Mouse (Mus musculus): ENCODE results near the gene Ush2a.

The Ush2a gene

DNA sequence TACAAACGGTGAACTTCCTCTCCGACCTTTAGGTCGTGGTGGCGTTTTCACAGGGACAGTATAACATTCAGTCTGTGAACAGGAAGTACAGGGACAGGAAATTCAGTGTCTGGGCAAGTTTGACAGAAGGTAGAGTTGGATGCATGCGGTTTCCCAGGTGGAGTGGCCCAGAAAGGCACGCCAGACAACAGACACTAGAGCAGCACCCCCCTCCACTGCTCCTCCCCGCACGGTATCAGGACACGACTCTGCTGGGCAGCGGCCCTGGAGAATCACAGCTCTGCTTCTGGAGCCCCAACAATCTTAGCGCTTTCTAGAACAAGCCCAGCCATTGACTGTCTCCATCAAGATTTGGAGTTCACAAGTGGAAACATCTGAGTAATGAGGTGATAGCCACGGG lies 406.7 kb downstream of the Ush2a start:
- no peak for DNase-seq (ENCODE audit: low spot score in 2 of 2)

DNA sequence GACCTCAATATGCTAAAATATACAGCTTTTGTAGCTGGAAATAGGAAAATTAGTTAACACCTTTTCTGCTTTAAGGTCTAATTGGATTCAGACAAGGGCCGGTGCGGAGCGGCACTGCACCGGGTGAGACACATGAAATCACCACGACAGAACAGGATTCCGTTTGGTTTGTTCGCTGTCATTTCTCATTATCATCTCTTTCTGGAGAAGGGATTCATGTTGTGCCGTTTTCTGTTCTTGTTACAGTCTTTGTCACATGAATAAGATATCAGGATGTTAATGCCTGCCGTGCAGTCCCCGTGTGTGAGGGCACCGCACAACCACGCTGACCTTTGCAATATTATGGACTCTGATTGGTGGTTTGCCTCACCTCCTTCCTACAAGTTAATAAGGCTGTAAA lies 411.0 kb downstream of the Ush2a start:
- DNase-seq (ENCODE audit: low spot score in 2 of 2): no peak

DNA sequence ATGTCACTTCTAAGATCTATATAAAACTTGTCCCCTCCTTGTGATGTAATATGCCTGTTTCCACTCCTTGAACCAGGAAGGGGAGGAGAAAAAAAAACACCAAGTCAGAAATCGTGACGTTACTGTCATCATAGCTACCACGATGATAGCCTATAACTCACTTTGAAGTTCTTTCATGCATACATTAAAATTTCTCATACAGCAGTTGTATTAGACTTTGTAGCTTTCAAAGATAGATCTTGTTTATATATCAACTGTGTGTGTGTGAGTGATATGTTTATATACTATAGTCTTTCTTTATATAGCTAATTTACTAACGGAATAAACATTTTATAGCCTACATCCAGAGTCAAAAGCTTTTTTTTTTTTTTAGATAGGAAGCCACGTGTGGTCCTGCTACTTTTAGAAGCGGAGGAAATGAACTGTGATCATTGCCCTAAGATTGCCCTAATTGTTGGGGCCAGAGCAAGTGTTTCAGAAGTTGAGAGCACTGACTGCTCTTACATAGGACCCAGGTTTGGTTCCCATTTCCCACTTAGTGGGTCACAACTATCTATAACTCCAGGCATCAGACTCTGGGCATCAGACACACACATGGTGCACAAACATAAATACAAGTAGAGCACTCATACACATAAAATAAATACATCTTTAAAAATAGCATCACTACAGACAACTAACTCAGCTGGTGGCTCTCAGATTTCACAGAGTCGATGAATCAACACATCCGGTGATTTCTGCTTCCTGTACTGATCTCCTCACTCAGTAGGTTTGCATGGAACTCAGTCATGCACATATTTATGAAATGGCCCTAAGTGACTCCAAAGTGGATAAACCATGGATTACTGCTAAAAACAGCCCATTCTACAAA lies 413.1 kb downstream of the Ush2a start:
- DNase-seq (ENCODE audit: low spot score in 2 of 2): no peak

DNA sequence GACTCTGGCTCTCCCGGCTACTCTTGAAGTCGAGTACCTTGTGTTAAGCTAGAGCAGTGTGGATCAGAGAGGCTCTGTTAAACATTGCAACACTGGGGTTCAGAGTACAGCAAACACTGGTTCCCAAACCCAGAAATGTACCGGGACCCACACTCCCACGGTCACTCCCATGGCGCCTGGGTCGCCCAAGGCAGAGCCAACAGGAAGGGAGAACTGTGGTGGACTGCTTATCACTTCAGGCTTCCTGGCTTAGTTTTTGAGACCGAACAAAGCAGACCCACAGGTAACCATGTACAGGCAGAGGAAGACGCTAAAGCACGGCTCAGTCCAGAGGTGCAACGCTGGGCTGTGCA lies 413.7 kb downstream of the Ush2a start:
- no peak for DNase-seq (ENCODE audit: low spot score in 2 of 2)

DNA sequence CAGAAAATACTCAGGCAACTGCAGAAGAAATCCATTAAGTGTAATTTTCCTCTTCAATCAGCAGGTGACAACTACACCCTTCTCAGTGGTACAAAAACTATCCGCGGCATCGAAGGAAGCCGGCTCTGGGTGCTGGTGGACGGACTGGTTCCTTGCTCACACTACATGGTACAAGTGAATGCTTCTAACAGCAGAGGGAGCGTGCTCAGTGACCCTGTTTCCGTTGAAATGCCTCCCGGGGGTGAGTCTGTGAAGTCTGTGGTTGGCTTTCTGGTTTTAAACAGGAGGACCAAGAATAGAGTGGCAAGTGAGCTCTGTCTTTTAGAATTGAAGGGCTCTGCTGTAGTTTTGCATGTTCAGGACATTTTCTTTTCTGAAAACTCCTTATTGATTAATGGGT lies 416.4 kb downstream of the Ush2a start:
- DNase-seq (ENCODE audit: low spot score in 2 of 2): no peak

DNA sequence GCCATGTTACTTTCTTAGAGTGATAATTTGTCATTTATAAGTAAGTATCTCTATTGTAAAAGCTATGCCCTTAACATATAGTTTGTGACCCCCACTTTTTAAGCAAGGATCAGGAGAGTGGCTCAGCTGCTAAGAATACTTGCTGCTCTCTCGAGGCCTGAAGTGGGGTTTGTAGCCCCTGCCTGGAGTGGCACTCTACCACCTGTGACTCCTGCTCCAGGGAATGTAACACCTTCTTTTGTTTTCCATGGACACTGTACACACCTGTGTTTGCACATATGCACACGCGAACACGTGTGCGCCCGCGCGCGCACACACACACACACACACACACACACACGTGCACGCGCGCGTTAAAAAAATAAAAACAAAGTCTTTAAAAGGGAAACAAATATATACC lies 424.5 kb downstream of the Ush2a start:
- DNase-seq (ENCODE audit: low spot score in 2 of 2): no peak

DNA sequence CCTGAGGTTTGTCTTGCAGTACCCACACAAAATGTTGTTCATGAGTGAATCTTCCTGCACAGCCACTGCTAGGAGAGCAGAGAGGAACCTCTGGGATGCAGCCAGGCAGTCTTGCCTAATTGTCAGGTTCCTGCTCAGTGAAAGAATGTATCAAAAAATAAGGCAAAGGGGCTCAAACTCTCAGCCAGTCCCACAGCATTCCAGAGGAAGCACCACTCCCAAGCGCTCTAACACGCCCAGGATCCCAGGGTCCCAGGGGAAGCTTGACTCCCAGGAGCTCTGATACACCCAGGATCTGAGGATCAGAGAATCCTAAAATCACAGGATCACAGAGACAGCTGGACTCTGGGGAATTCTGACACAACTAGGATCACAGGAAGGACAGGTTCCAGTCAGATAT lies 434.5 kb downstream of the Ush2a start:
- no peak for DNase-seq (ENCODE audit: low spot score in 2 of 2)

DNA sequence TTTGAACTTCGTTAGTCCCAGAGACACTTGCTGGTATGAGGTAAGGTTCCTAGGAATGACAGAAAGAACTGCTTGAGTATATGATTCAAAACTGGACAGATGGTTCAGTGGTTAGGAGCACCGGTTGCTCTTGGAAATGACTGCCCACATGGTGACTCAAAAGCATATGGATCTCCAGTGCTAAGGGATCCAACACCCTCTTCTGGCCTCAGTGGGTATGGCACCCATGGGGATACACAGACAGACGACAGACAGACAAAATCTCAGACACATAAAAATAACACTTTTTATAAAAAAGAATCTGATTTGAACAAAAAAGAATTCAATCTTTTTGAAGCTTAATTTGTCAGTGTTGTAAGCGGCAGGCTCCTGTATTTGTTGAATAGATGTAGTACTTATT lies 446.4 kb downstream of the Ush2a start:
- no peak for DNase-seq (ENCODE audit: low spot score in 2 of 2)

DNA sequence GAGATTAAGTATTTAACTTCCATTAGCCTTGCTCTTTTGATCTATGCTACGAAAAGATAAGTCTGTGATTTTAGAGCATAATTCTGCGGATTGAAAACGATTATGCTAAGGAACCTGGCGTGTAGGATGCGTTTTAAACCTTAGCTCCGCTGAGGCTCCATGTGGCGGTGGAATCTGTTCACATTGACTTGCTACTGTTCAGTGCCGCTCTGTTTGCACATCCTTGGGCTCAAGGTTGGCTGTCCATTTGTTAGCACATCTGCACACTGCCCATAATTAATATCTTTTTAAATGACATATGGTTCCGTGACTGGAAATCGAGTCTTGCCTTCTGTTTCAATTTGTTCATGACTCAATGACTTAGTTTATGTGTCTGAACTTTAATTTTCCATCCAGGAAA lies 446.9 kb downstream of the Ush2a start:
- DNase-seq (ENCODE audit: low spot score in 2 of 2): no peak

DNA sequence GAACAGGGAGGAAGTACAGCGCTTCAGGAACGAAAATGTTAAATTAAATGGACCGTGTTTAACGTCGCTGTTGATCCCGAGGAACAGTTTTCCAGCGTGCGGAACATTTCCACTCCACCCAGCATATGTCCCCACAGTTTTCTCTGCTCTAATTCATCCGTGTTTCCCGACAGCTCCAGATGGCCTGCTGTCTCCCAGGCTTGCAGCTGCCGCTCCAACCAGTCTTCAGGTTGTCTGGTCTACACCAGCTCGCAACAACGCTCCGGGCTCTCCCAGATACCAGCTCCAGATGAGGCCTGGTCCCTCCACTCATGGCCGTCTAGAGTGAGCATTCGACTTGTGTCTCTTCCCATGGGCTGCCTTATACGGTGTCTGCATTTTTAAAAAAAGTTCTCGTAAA lies 452.3 kb downstream of the Ush2a start:
- DNase-seq (ENCODE audit: low spot score in 2 of 2): peak in 1 of 2 experiments; percentile 23

DNA sequence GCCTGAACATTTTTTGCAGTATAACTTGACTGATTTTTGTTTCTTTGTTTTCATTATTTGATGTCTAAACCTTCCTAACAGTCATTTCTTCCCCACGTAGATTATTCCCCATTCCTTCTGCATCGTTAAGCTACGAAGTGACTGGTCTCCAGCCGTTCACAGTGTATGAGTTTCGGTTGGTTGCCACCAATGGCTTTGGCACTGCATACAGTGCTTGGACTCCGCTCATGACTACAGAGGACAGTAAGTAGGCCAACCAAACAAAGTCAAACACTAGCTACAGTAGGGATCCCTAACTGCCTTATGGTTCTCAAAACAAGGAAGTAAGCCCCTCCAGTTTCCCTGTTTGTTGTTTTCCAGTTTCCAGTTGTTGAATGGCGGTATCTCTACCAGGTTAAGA lies 453.1 kb downstream of the Ush2a start:
- DNase-seq (ENCODE audit: low spot score in 2 of 2): no peak

DNA sequence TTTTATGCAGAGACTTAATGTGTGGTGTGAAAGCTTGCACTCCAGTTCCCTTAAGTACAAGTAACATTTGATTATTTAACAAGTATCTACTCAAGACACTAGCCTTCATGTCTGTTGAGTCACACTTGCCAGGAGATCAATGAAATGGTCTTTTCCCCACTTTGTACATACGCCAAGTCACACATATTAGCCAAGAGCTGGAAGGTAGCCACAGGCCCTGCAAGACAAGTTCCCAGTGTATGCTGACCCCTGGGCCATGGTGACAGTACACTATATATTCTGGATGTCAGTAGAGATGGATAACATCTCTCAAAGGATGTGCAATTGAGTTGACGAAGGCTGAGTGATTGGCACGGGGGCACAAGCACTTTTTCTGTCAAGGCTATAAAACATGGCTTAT lies 455.1 kb downstream of the Ush2a start:
- DNase-seq (ENCODE audit: low spot score in 2 of 2): no peak

DNA sequence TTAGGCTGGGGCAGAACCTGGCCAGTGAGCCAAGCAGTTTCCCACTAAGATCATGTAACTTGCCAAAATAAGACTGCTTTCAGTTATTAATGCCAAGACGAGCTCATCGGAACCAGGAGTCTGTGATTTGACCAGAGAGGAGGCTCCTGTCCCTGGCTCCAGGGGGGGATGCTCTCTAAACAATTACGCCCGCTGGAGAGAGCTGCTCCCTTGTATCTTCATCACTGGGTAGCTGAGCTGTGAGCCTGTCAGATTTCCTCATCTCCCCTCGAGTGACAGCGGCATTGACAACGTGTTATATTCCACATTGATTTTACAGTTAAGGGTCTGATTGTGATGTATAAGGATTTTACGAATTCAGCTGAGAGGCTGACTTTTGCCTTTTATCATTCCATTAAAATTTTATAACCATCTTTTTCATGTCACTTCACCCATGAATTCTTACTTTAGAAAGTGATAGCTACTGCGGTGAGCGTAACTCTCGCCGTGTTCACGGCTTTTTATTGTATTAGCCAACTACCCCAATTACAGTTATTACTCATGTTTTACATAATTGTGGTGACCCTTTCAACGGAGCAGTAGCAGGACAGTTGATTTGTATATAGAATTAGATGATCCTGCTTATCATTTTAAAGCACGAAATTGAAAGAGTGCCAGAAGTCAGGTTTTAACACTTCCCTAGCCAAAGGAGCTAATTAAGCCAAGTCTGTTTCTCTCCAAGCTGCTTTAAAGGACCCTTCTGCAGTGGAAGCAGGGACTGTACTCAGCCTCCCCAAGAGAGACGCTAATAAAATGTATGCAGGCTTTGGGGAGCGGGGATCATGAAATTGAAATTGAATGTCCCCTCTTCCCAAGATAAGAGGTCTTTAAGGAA lies 463.5 kb downstream of the Ush2a start:
- no peak for DNase-seq (ENCODE audit: low spot score in 2 of 2)

DNA sequence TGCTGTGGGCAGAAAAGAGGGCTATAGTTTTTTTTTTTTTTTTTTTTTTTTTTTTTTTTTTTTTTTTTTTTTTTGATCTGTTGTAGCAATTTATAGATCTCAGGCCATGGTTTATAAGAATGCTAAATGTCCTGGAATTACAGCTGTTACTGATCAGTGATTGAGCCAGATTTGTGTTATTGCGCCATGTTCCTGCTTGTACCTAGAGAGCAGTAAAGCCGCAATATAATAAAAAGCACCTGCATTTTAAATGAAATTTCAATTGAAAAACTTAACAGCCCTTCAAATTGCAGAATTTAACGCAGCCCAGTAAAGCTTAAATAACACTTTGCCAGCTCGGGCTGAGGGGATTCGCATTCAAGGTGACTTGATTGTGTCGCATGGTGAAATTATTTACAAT lies 465.1 kb downstream of the Ush2a start:
- DNase-seq (ENCODE audit: low spot score in 2 of 2): no peak

DNA sequence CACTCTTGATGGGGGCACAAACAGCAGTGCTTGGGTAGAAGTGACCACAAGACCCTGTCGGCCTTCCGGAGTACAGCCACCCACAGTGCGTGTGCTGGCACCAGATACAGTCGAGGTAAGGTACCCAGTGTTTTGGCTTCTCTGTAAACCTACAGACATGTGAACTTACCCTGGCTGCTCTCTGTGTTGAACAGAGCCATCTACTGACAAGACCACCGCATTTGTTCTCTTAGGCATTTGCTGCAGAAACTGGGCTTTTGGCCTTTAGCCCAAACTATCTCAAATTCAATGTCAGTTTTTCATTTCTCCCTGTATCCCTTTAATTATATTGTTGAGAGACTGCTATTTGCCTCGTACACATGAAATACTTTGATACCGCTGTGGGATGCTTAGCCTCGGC lies 466.8 kb downstream of the Ush2a start:
- DNase-seq (ENCODE audit: low spot score in 2 of 2): no peak

DNA sequence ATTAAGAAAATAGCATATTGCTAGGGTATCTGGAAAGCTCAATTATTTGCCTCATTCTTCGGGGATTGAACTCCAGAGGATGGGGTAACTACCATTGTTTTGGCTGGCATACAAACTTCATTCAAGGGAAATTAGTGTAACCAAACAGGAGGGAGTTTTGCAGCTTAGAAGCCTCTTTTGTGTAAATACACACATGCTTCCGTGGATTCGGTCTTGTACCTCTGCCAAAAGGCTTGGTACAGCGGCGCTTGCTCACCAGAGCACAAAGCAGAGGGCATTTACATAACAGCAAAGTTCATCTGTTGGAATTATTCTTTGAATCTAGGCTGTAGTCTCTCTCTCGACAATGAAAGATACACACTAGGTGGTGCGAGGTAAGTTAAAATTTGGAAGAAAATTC lies 467.4 kb downstream of the Ush2a start:
- no peak for DNase-seq (ENCODE audit: low spot score in 2 of 2)

DNA sequence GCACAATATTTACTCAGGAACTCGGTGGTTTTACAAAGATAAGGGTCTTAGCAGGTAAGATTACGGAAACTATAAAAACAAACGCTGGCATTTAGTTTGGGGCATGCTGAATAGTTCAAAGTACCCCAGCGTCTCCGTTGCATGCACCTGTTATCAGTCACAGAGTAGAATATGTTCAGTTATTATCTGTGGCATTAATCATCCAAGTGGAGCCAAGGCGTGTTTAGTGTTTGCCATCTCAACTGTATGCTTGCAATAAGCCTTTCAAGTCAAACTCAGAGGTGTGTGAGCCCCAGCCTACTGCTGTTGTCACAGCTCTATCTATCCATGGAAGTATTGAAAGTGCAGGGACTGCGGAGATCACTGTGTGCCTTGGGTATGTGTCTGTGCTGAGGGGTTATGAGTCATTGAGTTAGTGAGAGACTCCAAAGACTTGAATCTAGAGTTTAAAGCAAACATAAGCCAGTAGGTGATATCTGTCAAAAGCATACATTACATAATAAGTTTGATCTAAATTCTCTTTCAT lies 473.0 kb downstream of the Ush2a start:
- DNase-seq (ENCODE audit: low spot score in 2 of 2): no peak

DNA sequence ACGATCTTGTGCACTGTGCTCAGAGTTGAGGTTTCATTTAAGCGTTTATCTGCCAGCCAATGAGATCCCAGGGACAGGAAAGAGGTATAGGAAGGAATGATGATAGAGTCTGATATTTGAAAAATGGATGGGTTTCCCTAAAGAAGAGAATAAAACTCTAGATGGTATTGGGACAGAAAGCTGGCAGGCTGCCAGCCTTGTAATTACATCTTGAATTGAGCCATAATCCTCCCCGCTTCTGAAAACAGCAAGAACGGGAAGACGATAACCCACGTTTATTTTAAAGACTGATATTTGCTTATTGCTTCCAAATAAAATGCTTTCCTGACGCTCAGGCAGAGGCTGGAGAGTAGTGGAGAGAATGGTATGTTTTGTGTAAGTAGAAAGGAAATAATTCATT lies 481.1 kb downstream of the Ush2a start:
- no peak for DNase-seq (ENCODE audit: low spot score in 2 of 2)

DNA sequence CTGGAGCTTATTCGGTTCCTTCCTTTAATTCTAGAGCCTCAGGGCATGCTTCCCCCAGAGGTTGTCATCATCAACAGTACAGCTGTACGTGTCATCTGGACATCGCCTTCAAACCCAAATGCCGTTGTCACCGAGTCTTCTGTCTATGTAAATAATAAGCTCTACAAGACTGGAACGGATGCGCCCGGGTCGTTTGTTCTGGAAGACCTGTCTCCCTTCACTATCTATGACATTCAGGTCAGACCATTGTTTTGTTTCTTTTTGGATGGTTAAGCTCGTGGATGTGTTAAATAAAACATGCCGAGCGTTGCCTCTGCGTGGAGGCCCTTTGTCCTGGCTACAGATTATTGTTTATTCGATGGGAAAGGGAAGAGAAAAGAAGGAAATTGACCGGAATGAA lies 493.2 kb downstream of the Ush2a start:
- no peak for DNase-seq (ENCODE audit: low spot score in 2 of 2)

DNA sequence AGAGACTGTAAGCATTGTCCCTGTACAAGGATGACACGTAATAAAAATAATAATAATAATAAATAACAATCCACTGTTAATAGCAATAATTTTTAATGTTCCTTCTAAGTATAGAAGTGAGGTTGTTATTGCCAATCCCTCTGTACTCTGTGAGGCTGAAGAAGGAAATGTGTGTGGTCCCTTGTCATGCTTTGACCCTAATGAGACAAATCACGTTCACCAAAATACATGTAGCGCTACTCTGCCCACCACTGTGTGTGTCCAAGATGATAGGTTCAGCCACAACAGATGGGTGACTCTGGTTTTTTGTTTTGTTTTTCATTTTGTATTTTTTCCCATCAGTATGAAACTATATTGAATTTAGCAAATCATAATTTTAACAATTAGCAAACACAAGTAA lies 498.7 kb downstream of the Ush2a start:
- DNase-seq (ENCODE audit: low spot score in 2 of 2): no peak

DNA sequence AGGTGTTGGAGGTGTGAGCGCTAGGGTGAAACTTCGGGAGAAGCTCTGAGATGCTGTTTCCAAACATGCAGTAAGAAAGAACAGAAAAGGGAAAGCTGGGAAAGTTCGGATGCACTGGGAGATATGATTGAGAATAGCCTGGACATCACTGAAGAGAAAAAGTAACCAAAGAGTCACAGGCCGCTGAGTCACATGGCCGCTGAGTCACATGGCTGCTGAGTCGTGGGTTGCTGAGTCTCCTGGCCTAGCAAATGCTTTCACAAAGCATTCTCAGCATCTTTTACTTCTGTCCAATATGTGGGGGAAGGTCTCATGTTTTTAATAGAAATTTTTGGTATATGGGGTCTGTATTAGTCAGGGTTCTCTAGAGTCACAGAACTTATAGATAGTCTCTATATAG lies 500.6 kb downstream of the Ush2a start:
- no peak for DNase-seq (ENCODE audit: low spot score in 2 of 2)

DNA sequence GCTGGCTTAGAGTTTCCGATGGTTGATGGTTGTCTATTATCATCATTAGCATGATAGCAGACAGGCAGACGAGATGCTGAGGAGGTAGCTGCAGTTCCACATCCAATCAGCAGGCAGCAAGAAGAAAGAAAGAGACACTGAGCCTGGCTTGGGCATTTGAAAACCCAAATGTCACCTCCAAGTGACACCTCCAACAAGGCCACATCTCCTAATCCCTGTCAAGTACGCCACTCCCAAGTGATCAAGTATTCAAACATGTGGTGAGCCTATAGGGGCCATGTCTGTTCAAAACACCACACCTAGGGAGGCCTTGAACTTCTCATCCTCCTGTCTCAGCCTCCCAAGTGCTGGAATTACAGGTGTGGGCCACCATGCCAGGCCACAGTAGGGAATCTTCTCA lies 501.9 kb downstream of the Ush2a start:
- no peak for DNase-seq (ENCODE audit: low spot score in 2 of 2)

DNA sequence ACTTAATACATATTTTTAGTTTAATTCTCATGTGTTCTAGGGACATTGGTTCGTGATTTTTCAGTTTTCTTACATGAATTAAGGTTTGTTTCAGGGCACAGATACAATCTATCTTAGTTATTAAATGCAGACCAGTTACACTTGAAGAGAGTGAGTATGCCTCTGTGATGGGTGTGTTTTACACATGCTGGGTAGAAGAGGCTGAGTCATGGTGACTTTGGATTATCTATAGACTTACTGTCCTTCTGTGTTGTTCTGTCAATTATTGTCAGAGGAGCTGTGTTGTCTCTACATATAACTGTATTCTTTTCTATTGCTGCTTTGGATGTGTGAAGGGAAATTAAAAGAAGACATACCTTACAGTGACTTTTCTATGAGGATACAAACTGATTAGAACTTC lies 509.0 kb downstream of the Ush2a start:
- DNase-seq (ENCODE audit: low spot score in 2 of 2): no peak
